Mouse (Mus musculus) myocyte (in vitro differentiated cells): ENCODE data around the gene Wnt5a. TPM values are rescaled to one million over a fixed set of nuclear protein-coding genes. Genes with fewer than 3 reads are reported as not detected.

Source experiments
- H3K27me3 ChIP-seq: one replicate; pipeline ENCODE4 v1.6.1; 2011; ENCODE audit not compliant: control insufficient read depth, insufficient read depth, insufficient read length
- H3K36me3 ChIP-seq: one replicate; pipeline ENCODE4 v1.6.1; 2011; ENCODE audit not compliant: control insufficient read depth, insufficient read depth
- H3K4me2 ChIP-seq: one replicate; pipeline ENCODE4 v1.6.1; 2011; ENCODE audit warnings: low read depth, control low read depth
- H3K4me3 ChIP-seq: one replicate; pipeline ENCODE4 v1.5.1; 2011; ENCODE audit warnings: mild to moderate bottlenecking, control low read depth, moderate library complexity
- H3K79me2 ChIP-seq: one replicate; pipeline ENCODE4 v1.6.1; 2011; ENCODE audit not compliant: control insufficient read depth, insufficient read depth
- H3ac ChIP-seq: one replicate; pipeline ENCODE4 v1.6.1; 2011; ENCODE audit not compliant: control insufficient read depth, insufficient read length
- CEBPB ChIP-seq: IDR thresholded peaks from 2 replicates; pipeline ENCODE4 v1.6.1; 2011; ENCODE audit warnings: mild to moderate bottlenecking, moderate library complexity; ENCODE audit not compliant: poor library complexity, insufficient read depth, severe bottlenecking
- E2F4 ChIP-seq: IDR thresholded peaks from one replicate; pipeline ENCODE4 v1.6.1; 2011; ENCODE audit warnings: mild to moderate bottlenecking, control low read depth, moderate library complexity; ENCODE audit not compliant: insufficient read depth
- MAX ChIP-seq: IDR thresholded peaks from one replicate; pipeline ENCODE4 v1.6.1; 2011; ENCODE audit warnings: low read depth, mild to moderate bottlenecking, control low read depth
- MYOD1 ChIP-seq, 3 experiments: IDR thresholded peaks; one replicate each; pipeline ENCODE4 v1.6.1; 2011; ENCODE audit warnings: control low read depth in 2 of 3, low read depth in 2 of 3, mild to moderate bottlenecking in 2 of 3, moderate library complexity in 1 of 3; ENCODE audit not compliant: insufficient read length in 2 of 3, control insufficient read depth in 1 of 3
- MYOG ChIP-seq, 3 experiments: IDR thresholded peaks; one replicate each; pipeline ENCODE4 v1.6.1; 2011; ENCODE audit warnings: control low read depth in 2 of 3, low read depth in 2 of 3, mild to moderate bottlenecking in 2 of 3; ENCODE audit not compliant: insufficient read length in 2 of 3, control insufficient read depth in 1 of 3, insufficient read depth in 1 of 3
- POLR2A ChIP-seq: IDR thresholded peaks from one replicate; pipeline ENCODE4 v1.6.1; 2011; ENCODE audit warnings: low read depth, mild to moderate bottlenecking, control low read depth, moderate library complexity; ENCODE audit not compliant: insufficient read length
- POLR2AphosphoS2 ChIP-seq: IDR thresholded peaks from one replicate; pipeline ENCODE4 v1.6.1; 2011; ENCODE audit warnings: low read depth, control low read depth; ENCODE audit not compliant: insufficient read length
- REST ChIP-seq: IDR thresholded peaks from one replicate; pipeline ENCODE4 v1.6.1; 2011; ENCODE audit warnings: mild to moderate bottlenecking, control low read depth, moderate library complexity; ENCODE audit not compliant: insufficient read depth, insufficient read length
- SRF ChIP-seq: IDR thresholded peaks from one replicate; pipeline ENCODE4 v1.6.1; 2011; ENCODE audit warnings: low read depth; ENCODE audit not compliant: control insufficient read depth, insufficient read length
- TCF12 ChIP-seq: IDR thresholded peaks from one replicate; pipeline ENCODE4 v1.6.1; 2011; ENCODE audit warnings: mild to moderate bottlenecking, control low read depth; ENCODE audit not compliant: poor library complexity, insufficient read depth, severe bottlenecking
- TCF3 ChIP-seq: IDR thresholded peaks from one replicate; pipeline ENCODE4 v1.6.1; 2011; ENCODE audit warnings: low read depth, control low read depth; ENCODE audit not compliant: insufficient read length
- USF1 ChIP-seq: IDR thresholded peaks from one replicate; pipeline ENCODE4 v1.6.1; 2011; ENCODE audit warnings: low read depth, mild to moderate bottlenecking, control low read depth, moderate library complexity
- polyA plus RNA-seq: library from polyadenylated mRNA; unstranded; fragments of >200 nt; fragmentation: generic; extraction: Trizol; gene quantifications from one replicate; pipeline ENCODE4 v1.2.1, GENCODE M21; 2012; ENCODE audit warnings: missing spikeins

The Wnt5a gene
- polyA plus RNA-seq, 1 experiment = 1.3 TPM

DNA sequence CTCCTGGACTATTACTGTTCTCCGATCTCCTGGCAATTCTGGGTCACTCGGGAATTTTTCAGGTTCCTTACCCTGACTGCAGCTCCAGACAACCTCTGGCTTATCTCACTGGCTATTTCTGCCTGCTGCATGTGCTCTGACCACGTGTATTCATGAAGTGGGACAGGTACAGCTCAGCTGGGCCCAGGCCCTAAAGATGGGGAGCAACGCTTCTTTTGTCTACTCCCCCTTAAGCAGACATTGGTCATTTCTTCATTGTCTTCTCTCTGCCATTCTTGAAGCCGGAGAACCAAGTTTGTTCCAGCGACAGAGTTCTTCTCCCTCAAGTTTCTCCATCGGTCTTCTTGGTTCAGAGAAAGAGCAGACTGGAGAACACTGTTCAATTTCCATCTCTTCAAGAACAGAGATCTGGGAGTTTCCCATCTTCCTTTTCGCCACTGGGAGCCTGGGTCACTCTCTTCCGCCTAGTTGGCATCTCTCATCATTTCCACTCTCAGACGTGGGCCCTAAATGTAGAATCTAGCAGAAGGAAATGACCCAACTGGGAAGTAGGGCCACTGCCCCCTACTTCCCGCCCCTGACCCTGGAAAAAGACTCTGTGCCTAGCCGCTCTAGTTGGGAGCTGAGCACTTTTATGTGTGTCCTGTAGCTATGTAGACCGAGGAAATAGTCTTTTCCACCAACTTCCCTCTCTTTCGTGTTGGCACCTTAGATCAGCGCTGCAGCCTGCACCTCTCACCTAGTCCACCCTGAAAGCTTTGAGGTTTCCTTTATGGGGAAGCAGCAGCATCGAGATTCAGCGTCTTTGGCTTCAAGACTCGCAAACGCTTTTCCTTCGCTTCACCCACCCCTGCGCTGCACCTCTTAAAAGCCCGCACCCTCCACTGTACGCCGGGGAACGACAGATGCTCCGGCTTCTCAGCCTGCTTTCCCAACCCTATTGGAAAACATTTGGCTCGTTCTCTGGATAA, 4.0 kb downstream of the Wnt5a start:
- Histone ChIP-seq H3ac (no peak overlapping the region), H3K36me3 (no peaks in the 10 kb centered on the region), H3K79me2 (no peaks in the 10 kb centered on the region), H3K27me3 (peaks cover 25% of the 10 kb centered on the region), H3K4me2 (no peak overlapping the region), H3K4me3 (no peak overlapping the region)
- TF ChIP-seq MAX (no peak), MYOD1 (IDR thresholded peaks at IDR 0.05; ENCODE audit: control insufficient read depth in 1 of 3, insufficient read length in 2 of 3, low read depth in 2 of 3) (no peak), TCF12 (no peak), TCF3 (no peak), POLR2AphosphoS2 (no peak), USF1 (no peak), E2F4 (no peak), REST (no peak), SRF (no peak), CEBPB (no peak), POLR2A (no peak), MYOG (IDR thresholded peaks at IDR 0.05; ENCODE audit: control insufficient read depth in 1 of 3, insufficient read depth in 1 of 3, insufficient read length in 2 of 3, low read depth in 2 of 3) (no peak)

DNA sequence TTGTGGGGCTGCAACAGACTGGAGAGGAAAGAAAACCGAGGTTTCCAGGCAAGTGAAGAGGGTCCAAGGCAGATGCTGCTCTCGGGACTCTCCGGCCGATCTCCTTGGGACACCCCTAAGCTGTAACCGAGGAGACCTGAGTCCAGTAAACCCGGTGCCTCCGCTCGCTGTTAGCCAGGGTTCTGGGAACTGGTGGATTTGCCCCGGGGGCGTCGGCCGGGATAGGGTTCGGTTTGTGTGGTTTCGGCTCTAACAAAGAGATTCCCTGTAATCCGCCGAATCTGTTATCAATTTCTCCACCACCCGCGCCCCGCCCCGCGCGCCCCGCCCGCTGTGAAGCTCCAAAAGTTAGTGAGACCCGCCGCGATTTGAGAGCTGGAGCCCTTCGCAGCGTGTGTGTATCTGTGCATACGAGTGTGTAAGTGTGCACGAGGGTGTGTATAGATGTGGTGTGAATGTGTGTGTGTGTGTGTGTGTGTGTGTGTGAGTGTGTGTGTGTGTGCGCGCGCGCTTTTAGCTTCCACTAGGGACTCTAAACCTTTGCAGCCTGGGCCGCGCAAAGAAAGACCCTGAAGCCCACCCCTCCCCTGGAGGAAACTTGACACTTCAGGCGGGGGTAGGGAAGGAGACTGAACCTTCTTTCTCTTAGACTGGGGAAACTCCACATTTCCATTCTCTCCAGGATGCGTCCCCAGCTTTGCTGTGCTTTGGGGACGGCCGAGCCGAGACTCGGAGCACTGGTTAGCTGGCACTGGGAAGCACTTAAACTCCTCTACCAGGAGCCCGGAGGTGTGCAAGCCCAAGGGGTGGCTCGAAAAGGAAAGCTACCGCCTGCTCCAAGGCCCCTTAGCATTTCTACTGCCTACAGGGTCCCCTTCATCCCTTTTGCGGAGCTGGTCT, 5.1 kb downstream of the Wnt5a start:
- TF ChIP-seq USF1 (no peak), SRF (no peak), MYOG (IDR thresholded peaks at IDR 0.05; ENCODE audit: control insufficient read depth in 1 of 3, insufficient read depth in 1 of 3, insufficient read length in 2 of 3, low read depth in 2 of 3) (no peak), CEBPB (no peak)
- no peaks in the 10 kb centered on the region for H3K36me3 ChIP-seq
- H3K27me3 ChIP-seq = peaks cover 18% of the 10 kb centered on the region
- H3ac ChIP-seq = no peak overlapping the region
- H3K79me2 ChIP-seq = no peaks in the 10 kb centered on the region
- H3K4me2 ChIP-seq = no peak overlapping the region
- no peak overlapping the region for H3K4me3 ChIP-seq

- H3ac ChIP-seq = no peak overlapping the region
- peaks cover 10% of the 10 kb centered on the region for H3K27me3 ChIP-seq
- H3K4me3 ChIP-seq = no peak overlapping the region
- no peak for TF ChIP-seq MAX
- no peak for TF ChIP-seq POLR2A
- no peak for TF ChIP-seq POLR2AphosphoS2
- TF ChIP-seq MYOD1 (IDR thresholded peaks at IDR 0.05; ENCODE audit: control insufficient read depth in 1 of 3, insufficient read length in 2 of 3, low read depth in 2 of 3) = no peak
- TF ChIP-seq SRF = no peak
- no peak for TF ChIP-seq E2F4
- TF ChIP-seq TCF3 = no peak
- no peak for TF ChIP-seq REST
- TF ChIP-seq CEBPB = no peak
- no peak for TF ChIP-seq TCF12
- TF ChIP-seq USF1 = no peak
- no peak for TF ChIP-seq MYOG (IDR thresholded peaks at IDR 0.05; ENCODE audit: control insufficient read depth in 1 of 3, insufficient read depth in 1 of 3, insufficient read length in 2 of 3, low read depth in 2 of 3)
- no peaks in the 10 kb centered on the region for H3K36me3 ChIP-seq
- H3K4me2 ChIP-seq = no peak overlapping the region
- no peaks in the 10 kb centered on the region for H3K79me2 ChIP-seq
These were observed 5.9 kb downstream of the Wnt5a start for GRCm38 (mm10) chr14:28510341-28511028.

GRCm38 (mm10) chr14:28511029-28511651, 6.6 kb downstream of the Wnt5a start:
- no peaks in the 10 kb centered on the region for H3K79me2 ChIP-seq
- H3K27me3 ChIP-seq = peaks cover 4% of the 10 kb centered on the region
- H3K4me2 ChIP-seq = no peak overlapping the region
- no peak for TF ChIP-seq POLR2AphosphoS2
- no peak for TF ChIP-seq USF1
- TF ChIP-seq MYOD1 (IDR thresholded peaks at IDR 0.05; ENCODE audit: control insufficient read depth in 1 of 3, insufficient read length in 2 of 3, low read depth in 2 of 3) = no peak
- TF ChIP-seq TCF3 = no peak
- no peak for TF ChIP-seq MYOG (IDR thresholded peaks at IDR 0.05; ENCODE audit: control insufficient read depth in 1 of 3, insufficient read depth in 1 of 3, insufficient read length in 2 of 3, low read depth in 2 of 3)
- no peak for TF ChIP-seq REST
- no peak for TF ChIP-seq POLR2A
- no peak for TF ChIP-seq E2F4
- no peak for TF ChIP-seq SRF
- TF ChIP-seq CEBPB = no peak
- TF ChIP-seq MAX = no peak
- TF ChIP-seq TCF12 = no peak
- no peak overlapping the region for H3K4me3 ChIP-seq
- no peak overlapping the region for H3ac ChIP-seq
- no peaks in the 10 kb centered on the region for H3K36me3 ChIP-seq
